Mouse (Mus musculus) heart, adult 2 months (tissue): ENCODE measurements around the gene Stpg1.

Experiments
- EP300 ChIP-seq: fragments of 200-500 bp; IDR thresholded peaks from 2 replicates; pipeline ENCODE4 v1.6.1; 2011; ENCODE audit warnings: low read depth, low read length, control low read depth; ENCODE audit not compliant: insufficient read depth
- POLR2A ChIP-seq: fragments of 200-500 bp; IDR thresholded peaks from 2 replicates; pipeline ENCODE4 v1.6.1; 2011; ENCODE audit warnings: mild to moderate bottlenecking, low read depth, low read length, control low read depth; ENCODE audit not compliant: insufficient read depth

GRCm38 (mm10) chr4:135495810-135496209 is 1.2 kb downstream of the Stpg1 start:
- TF ChIP-seq POLR2A (no peak), EP300 (no peak)
